Mouse (Mus musculus): ENCODE results near the gene Kcnj3. TPM values are rescaled to one million over a fixed set of nuclear protein-coding genes. Genes with fewer than 3 reads are reported as not detected.

The Kcnj3 gene
- polyA plus RNA-seq, 1 experiment, result not detected

GRCm38 (mm10) chr2:55571425-55571824 is 135.7 kb downstream of the Kcnj3 start:
- Histone ChIP-seq H3K27me3 (ENCODE audit: control insufficient read depth, insufficient read depth, insufficient read length) (no peaks in the 10 kb centered on the region), H3K4me3 (no peak overlapping the region)
- peak; percentile 53 for TF ChIP-seq USF1 (IDR thresholded peaks at IDR 0.05; ENCODE audit: low read depth)
- TF ChIP-seq CEBPB (IDR thresholded peaks at IDR 0.05; ENCODE audit: insufficient read depth, poor library complexity, severe bottlenecking), result no peak

DNA sequence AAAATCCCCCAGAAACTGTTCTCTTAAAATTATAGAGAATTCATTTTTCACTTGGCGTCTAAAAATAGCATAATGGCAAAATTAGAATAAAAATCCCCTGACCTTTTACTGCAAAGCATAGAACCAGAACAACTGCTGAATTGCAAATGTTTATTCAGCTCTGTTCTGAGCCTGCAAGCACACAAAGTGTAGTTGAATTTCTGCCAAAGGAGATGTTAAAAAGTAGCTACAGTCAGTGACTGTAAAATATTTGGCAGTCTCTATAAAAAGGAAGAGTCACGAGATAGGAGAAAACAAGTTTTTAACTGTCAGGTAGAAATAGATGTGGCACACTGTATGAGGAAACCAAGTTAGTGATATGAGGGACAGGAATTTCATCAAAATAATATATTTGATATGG is 144.5 kb downstream of the Kcnj3 start:
- H3K79me2 ChIP-seq (ENCODE audit: control insufficient read depth, insufficient read depth), result no peaks in the 10 kb centered on the region
- H3ac ChIP-seq (ENCODE audit: control insufficient read depth, insufficient read length), result no peak overlapping the region
- no peaks in the 10 kb centered on the region for H3K27me3 ChIP-seq (ENCODE audit: control insufficient read depth, insufficient read depth, insufficient read length)
- no peak for TF ChIP-seq POLR2A (IDR thresholded peaks at IDR 0.05; ENCODE audit: insufficient read length, low read depth)
- TF ChIP-seq MYOG (IDR thresholded peaks at IDR 0.05; ENCODE audit: control insufficient read depth in 1 of 3, insufficient read depth in 1 of 3, insufficient read length in 2 of 3, low read depth in 2 of 3), result no peak
- no peak for TF ChIP-seq MYOD1 (IDR thresholded peaks at IDR 0.05; ENCODE audit: control insufficient read depth in 1 of 3, insufficient read length in 2 of 3, low read depth in 2 of 3)
- TF ChIP-seq MAX (IDR thresholded peaks at IDR 0.05; ENCODE audit: low read depth), result no peak
- TF ChIP-seq CEBPB (IDR thresholded peaks at IDR 0.05; ENCODE audit: insufficient read depth, poor library complexity, severe bottlenecking), result no peak
- TF ChIP-seq POLR2AphosphoS2 (IDR thresholded peaks at IDR 0.05; ENCODE audit: insufficient read length, low read depth), result no peak
- TF ChIP-seq SRF (IDR thresholded peaks at IDR 0.05; ENCODE audit: control insufficient read depth, insufficient read length, low read depth), result no peak
- TF ChIP-seq TCF12 (IDR thresholded peaks at IDR 0.05; ENCODE audit: insufficient read depth, poor library complexity, severe bottlenecking), result no peak
- no peak for TF ChIP-seq TCF3 (IDR thresholded peaks at IDR 0.05; ENCODE audit: insufficient read length, low read depth)
- TF ChIP-seq REST (IDR thresholded peaks at IDR 0.05; ENCODE audit: insufficient read depth, insufficient read length), result no peak
- no peak for TF ChIP-seq E2F4 (IDR thresholded peaks at IDR 0.05; ENCODE audit: insufficient read depth)
- TF ChIP-seq USF1 (IDR thresholded peaks at IDR 0.05; ENCODE audit: low read depth), result no peak
- no peak overlapping the region for H3K4me3 ChIP-seq
- H3K4me2 ChIP-seq (ENCODE audit: low read depth), result no peak overlapping the region
- no peaks in the 10 kb centered on the region for H3K36me3 ChIP-seq (ENCODE audit: control insufficient read depth, insufficient read depth)

More at GRCm38 (mm10) chr2:55571425-55571824, 135.7 kb downstream of the Kcnj3 start:
- no peak overlapping the region for H3K4me2 ChIP-seq (ENCODE audit: low read depth)
- no peaks in the 10 kb centered on the region for H3K36me3 ChIP-seq (ENCODE audit: control insufficient read depth, insufficient read depth)
- no peak overlapping the region for H3ac ChIP-seq (ENCODE audit: control insufficient read depth, insufficient read length)
- no peaks in the 10 kb centered on the region for H3K79me2 ChIP-seq (ENCODE audit: control insufficient read depth, insufficient read depth)

GRCm38 (mm10) chr2:55591226-55591988 is 155.6 kb downstream of the Kcnj3 start:
- Histone ChIP-seq H3ac (ENCODE audit: control insufficient read depth, insufficient read length) (no peak overlapping the region), H3K4me3 (no peak overlapping the region), H3K4me2 (ENCODE audit: low read depth) (no peak overlapping the region), H3K36me3 (ENCODE audit: control insufficient read depth, insufficient read depth) (no peaks in the 10 kb centered on the region), H3K27me3 (ENCODE audit: control insufficient read depth, insufficient read depth, insufficient read length) (no peaks in the 10 kb centered on the region), H3K79me2 (ENCODE audit: control insufficient read depth, insufficient read depth) (no peaks in the 10 kb centered on the region)
- TF ChIP-seq MYOD1 (IDR thresholded peaks at IDR 0.05; ENCODE audit: control insufficient read depth in 1 of 3, insufficient read length in 2 of 3, low read depth in 2 of 3) (no peak), CEBPB (IDR thresholded peaks at IDR 0.05; ENCODE audit: insufficient read depth, poor library complexity, severe bottlenecking) (no peak), SRF (IDR thresholded peaks at IDR 0.05; ENCODE audit: control insufficient read depth, insufficient read length, low read depth) (no peak), TCF3 (IDR thresholded peaks at IDR 0.05; ENCODE audit: insufficient read length, low read depth) (no peak), TCF12 (IDR thresholded peaks at IDR 0.05; ENCODE audit: insufficient read depth, poor library complexity, severe bottlenecking) (no peak), POLR2A (IDR thresholded peaks at IDR 0.05; ENCODE audit: insufficient read length, low read depth) (no peak), POLR2AphosphoS2 (IDR thresholded peaks at IDR 0.05; ENCODE audit: insufficient read length, low read depth) (no peak), MYOG (IDR thresholded peaks at IDR 0.05; ENCODE audit: control insufficient read depth in 1 of 3, insufficient read depth in 1 of 3, insufficient read length in 2 of 3, low read depth in 2 of 3) (no peak), E2F4 (IDR thresholded peaks at IDR 0.05; ENCODE audit: insufficient read depth) (no peak), MAX (IDR thresholded peaks at IDR 0.05; ENCODE audit: low read depth) (no peak), REST (IDR thresholded peaks at IDR 0.05; ENCODE audit: insufficient read depth, insufficient read length) (no peak), USF1 (IDR thresholded peaks at IDR 0.05; ENCODE audit: low read depth) (no peak)
